Mouse (Mus musculus) limb, embryonic 14.5 days (tissue): ENCODE results near the gene Cdk19. TPM values are rescaled to one million over a fixed set of nuclear protein-coding genes. Genes with fewer than 3 reads are reported as not detected.

ENCODE experiments used
- ATAC-seq: fragments of 200-750 bp; cut with Nextera tagmentation; 2 replicates; pipeline ENCODE4 v1.8.0; 2017; ENCODE audit warnings: low read depth, moderate number of reproducible peaks, moderate TSS enrichment; ENCODE audit not compliant: low FRiP score
- DNase-seq: peaks from one replicate; pipeline ENCODE4 v3.0.0-alpha.2; 2015; ENCODE audit warnings: low spot score
- H3K27ac ChIP-seq: fragments of 300-500 bp; sonication (generic); replicated peaks from 2 replicates; pipeline ENCODE4 v1.5.1; 2014; ENCODE audit warnings: low read depth, mild to moderate bottlenecking, low read length, moderate library complexity, mixed read lengths
- H3K27me3 ChIP-seq: fragments of 300-500 bp; sonication (generic); 2 replicates; pipeline ENCODE4 v1.6.1; 2014; ENCODE audit warnings: low read length, mixed read lengths; ENCODE audit not compliant: control insufficient read depth, insufficient read depth
- H3K36me3 ChIP-seq: fragments of 300-500 bp; sonication (generic); 2 replicates; pipeline ENCODE4 v1.6.1; 2014; ENCODE audit warnings: mild to moderate bottlenecking, low read length, moderate library complexity, mixed read lengths; ENCODE audit not compliant: control insufficient read depth, insufficient read depth
- H3K4me1 ChIP-seq: fragments of 300-500 bp; sonication (generic); 2 replicates; pipeline ENCODE4 v1.6.1; 2014; ENCODE audit warnings: antibody characterized with exemption, low read length, mixed read lengths; ENCODE audit not compliant: control insufficient read depth, insufficient read depth
- H3K4me2 ChIP-seq: fragments of 300-500 bp; sonication (generic); replicated peaks from 2 replicates; pipeline ENCODE4 v1.6.1; 2014; ENCODE audit warnings: low read depth, mild to moderate bottlenecking, low read length, moderate library complexity; ENCODE audit not compliant: severe bottlenecking
- H3K4me3 ChIP-seq: fragments of 300-500 bp; sonication (generic); replicated peaks from 2 replicates; pipeline ENCODE4 v1.5.1; 2014; ENCODE audit warnings: low read length
- H3K9ac ChIP-seq: fragments of 300-500 bp; sonication (generic); 2 replicates; pipeline ENCODE4 v1.6.1; 2014; ENCODE audit warnings: mild to moderate bottlenecking, low read depth, low read length, moderate library complexity; ENCODE audit not compliant: severe bottlenecking
- H3K9me3 ChIP-seq: fragments of 300-500 bp; sonication (generic); 2 replicates; pipeline ENCODE4 v1.6.1; 2016; ENCODE audit warnings: low read length; ENCODE audit not compliant: control insufficient read depth
- POLR2A ChIP-seq: fragments of 200-500 bp; IDR thresholded peaks from 2 replicates; pipeline ENCODE4 v1.8.0; 2012; ENCODE audit warnings: inconsistent platforms, mild to moderate bottlenecking, moderate library complexity, borderline replicate concordance; ENCODE audit not compliant: insufficient read depth, insufficient read length; ENCODE audit errors: extremely low read depth
- WGBS: fragments of 180-500 bp; shearing (Covaris S2); extraction: QIAGEN DNeasy Blood & Tissue Kit; methylation state at CpG from one replicate; pipeline ENCODE4 v1.1.7; 2014; 5-methylcytosine and 5-hydroxymethylcytosine counted together
- polyA plus RNA-seq, 2 experiments: library from polyadenylated mRNA; depleted of rRNA in 1 of 2; stranded (reverse) in 1 of 2; unstranded in 1 of 2; fragments of >200 nt; fragmentation: Nextera tagmentation in 1 of 2; extraction: Ambion mirVana in 1 of 2; gene quantifications; 2 replicates each; pipeline versions ENCODE4 v1.2.1 to v1.2.3; 2012 to 2014

Cdk19 gene
- polyA plus RNA-seq, 2 experiments, result 12.2 to 13.5 TPM

- H3K27ac ChIP-seq, result no peak overlapping the region
- DNase-seq (no peak), ATAC-seq (no peak)
- H3K4me2 ChIP-seq, result no peak overlapping the region
- peaks cover 3% of the 10 kb centered on the region; the same call in 1 of the 2 replicates for H3K4me1 ChIP-seq
- H3K36me3 ChIP-seq, result no peaks in the 10 kb centered on the region
- H3K27me3 ChIP-seq, result no peaks in the 10 kb centered on the region
- H3K9me3 ChIP-seq, result no peaks in the 10 kb centered on the region
- 59% methylated on average over 3 of the region's 3 CpGs for WGBS
- TF ChIP-seq POLR2A, result no peak
- no peak overlapping the region for H3K9ac ChIP-seq
- H3K4me3 ChIP-seq, result no peak overlapping the region
Measured at GRCm38 (mm10) chr10:40446088-40446604, 106.8 kb downstream of the Cdk19 start.

DNA sequence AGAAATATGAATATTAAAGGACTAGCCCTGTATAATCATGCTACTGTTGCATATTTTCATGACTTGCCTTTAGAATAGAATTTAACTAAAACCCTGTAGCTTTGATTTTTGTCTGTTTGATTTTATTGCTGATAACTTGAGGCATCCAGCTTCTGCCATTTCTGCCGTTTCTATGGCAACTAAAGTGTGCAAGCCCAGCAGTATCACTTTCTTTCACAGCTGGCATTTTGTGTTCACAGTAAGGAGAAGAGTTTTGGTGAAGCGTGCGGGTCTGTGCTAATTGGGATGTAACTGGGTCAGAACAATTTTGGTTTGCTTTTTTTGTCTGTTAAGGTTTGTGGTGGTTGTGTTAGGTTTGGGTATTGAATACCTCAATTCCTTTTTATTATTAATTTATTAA lies 107.3 kb downstream of the Cdk19 start:
- Histone ChIP-seq H3K4me1 (peaks cover 5% of the 10 kb centered on the region; the same call in 1 of the 2 replicates), H3K4me3 (no peak overlapping the region), H3K36me3 (no peaks in the 10 kb centered on the region), H3K4me2 (no peak overlapping the region), H3K27me3 (no peaks in the 10 kb centered on the region), H3K9ac (no peak overlapping the region), H3K9me3 (no peaks in the 10 kb centered on the region), H3K27ac (no peak overlapping the region)
- 67% methylated on average over 3 of the region's 3 CpGs for WGBS
- ATAC-seq (no peak), DNase-seq (no peak)
- no peak for TF ChIP-seq POLR2A

GRCm38 (mm10) chr10:40447295-40447694 lies 107.9 kb downstream of the Cdk19 start:
- no peak for TF ChIP-seq POLR2A
- H3K4me1 ChIP-seq, result peaks cover 6% of the 10 kb centered on the region; the same call in 1 of the 2 replicates
- H3K4me3 ChIP-seq, result no peak overlapping the region
- DNase-seq (no peak), ATAC-seq (no peak)
- H3K27ac ChIP-seq, result no peak overlapping the region
- no peaks in the 10 kb centered on the region for H3K27me3 ChIP-seq
- no peaks in the 10 kb centered on the region for H3K36me3 ChIP-seq
- no peak overlapping the region for H3K9ac ChIP-seq
- H3K4me2 ChIP-seq, result no peak overlapping the region
- 43% methylated on average over 3 of the region's 3 CpGs for WGBS
- no peaks in the 10 kb centered on the region for H3K9me3 ChIP-seq

GRCm38 (mm10) chr10:40447921-40448320 lies 108.6 kb downstream of the Cdk19 start:
- Histone ChIP-seq H3K4me2 (no peak overlapping the region), H3K9ac (no peak overlapping the region), H3K36me3 (no peaks in the 10 kb centered on the region), H3K4me1 (peaks cover 6% of the 10 kb centered on the region; the same call in 1 of the 2 replicates), H3K9me3 (no peaks in the 10 kb centered on the region), H3K27me3 (no peaks in the 10 kb centered on the region), H3K4me3 (no peak overlapping the region), H3K27ac (no peak overlapping the region)
- no peak for DNase-seq
- 53% methylated on average over 5 of the region's 5 CpGs for WGBS
- no peak for TF ChIP-seq POLR2A
- ATAC-seq, result no peak

DNA sequence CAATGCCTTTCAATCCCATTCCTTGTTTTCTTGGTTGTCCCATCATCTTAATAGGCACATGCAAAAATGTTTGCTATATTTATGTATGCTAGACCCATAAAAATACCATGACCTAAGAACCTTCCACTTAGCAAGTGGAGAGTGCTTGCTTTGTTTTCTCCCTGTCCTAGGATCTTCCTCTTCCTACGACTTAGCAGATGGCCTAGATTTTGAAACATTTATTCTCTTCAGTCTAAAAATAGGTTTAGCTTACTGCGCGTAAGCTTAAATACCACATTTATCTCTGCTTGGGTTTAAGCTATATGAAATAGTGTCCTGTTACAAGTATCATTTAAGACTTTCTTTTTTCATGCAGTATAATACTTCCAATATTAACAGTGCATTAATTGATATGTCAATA lies 109.1 kb downstream of the Cdk19 start:
- H3K27ac ChIP-seq, result no peak overlapping the region
- H3K4me1 ChIP-seq, result peaks cover 6% of the 10 kb centered on the region; the same call in 1 of the 2 replicates
- 83% methylated on average over 3 of the region's 3 CpGs for WGBS

More for the DNA sequence above, 109.1 kb downstream of the Cdk19 start:
- Histone ChIP-seq H3K4me2 (no peak overlapping the region), H3K4me3 (no peak overlapping the region), H3K9ac (no peak overlapping the region), H3K9me3 (no peaks in the 10 kb centered on the region), H3K36me3 (no peaks in the 10 kb centered on the region), H3K27me3 (no peaks in the 10 kb centered on the region)
- DNase-seq (no peak), ATAC-seq (no peak)
- no peak for TF ChIP-seq POLR2A
